Mouse (Mus musculus) ES-Bruce4 (cell line): Measurements from ENCODE around the gene Mcur1. TPM values are rescaled to one million over a fixed set of nuclear protein-coding genes. Genes with fewer than 3 reads are reported as not detected.
A peak's percentile ranks its signal among the peaks of the same experiment; 100 is the strongest.

Source experiments
- H3K27ac ChIP-seq: 2 replicates; pipeline ENCODE4 v1.5.1; 2012; ENCODE audit warnings: low read length, inconsistent platforms; ENCODE audit not compliant: insufficient read depth
- H3K27me3 ChIP-seq: 2 replicates; pipeline ENCODE4 v1.6.1; 2012; ENCODE audit warnings: mild to moderate bottlenecking, low read length, inconsistent platforms; ENCODE audit not compliant: control insufficient read depth, poor library complexity, insufficient read depth, severe bottlenecking
- H3K36me3 ChIP-seq: 2 replicates; pipeline ENCODE4 v1.6.1; 2012; ENCODE audit warnings: inconsistent platforms, mild to moderate bottlenecking, low read length, moderate library complexity; ENCODE audit not compliant: control insufficient read depth, poor library complexity, insufficient read depth, severe bottlenecking
- H3K4me1 ChIP-seq: one replicate; pipeline ENCODE4 v1.8.1; 2011; ENCODE audit warnings: low read length; ENCODE audit not compliant: control insufficient read depth, insufficient read depth
- H3K4me3 ChIP-seq: 2 replicates; pipeline ENCODE4 v1.5.1; 2011; ENCODE audit warnings: low read depth, mild to moderate bottlenecking, low read length
- H3K9ac ChIP-seq: 2 replicates; pipeline ENCODE4 v1.6.1; 2012; ENCODE audit warnings: low read depth, mild to moderate bottlenecking, inconsistent platforms; ENCODE audit not compliant: poor library complexity, severe bottlenecking
- H3K9me3 ChIP-seq: replicated peaks from 2 replicates; pipeline ENCODE4 v1.6.1; 2012; ENCODE audit warnings: mild to moderate bottlenecking, low read length, inconsistent platforms; ENCODE audit not compliant: control insufficient read depth, poor library complexity, insufficient read depth, severe bottlenecking
- CTCF ChIP-seq: IDR thresholded peaks from one replicate; pipeline ENCODE4 v1.8.1; 2011; ENCODE audit warnings: low read depth, low read length
- EP300 ChIP-seq: IDR thresholded peaks from 2 replicates; pipeline ENCODE4 v1.6.1; 2011; ENCODE audit warnings: low read depth, low read length; ENCODE audit not compliant: insufficient read depth
- POLR2A ChIP-seq: IDR thresholded peaks from one replicate; pipeline ENCODE4 v1.8.1; 2011; ENCODE audit warnings: low read length; ENCODE audit not compliant: insufficient read depth
- polyA plus RNA-seq: library from polyadenylated mRNA; stranded (reverse); fragments of >200 nt; gene quantifications from 2 replicates; pipeline ENCODE4 v1.2.4, GENCODE M21; 2011; ENCODE audit warnings: low read depth; ENCODE audit not compliant: missing spikeins, insufficient read depth, insufficient read length

Gene Mcur1
- polyA plus RNA-seq, 1 experiment: 6.1 TPM

GRCm38 (mm10) chr13:43540205-43540815 lies 19.7 kb downstream of the Mcur1 start:
- peaks cover 5% of the 10 kb centered on the region for H3K4me1 ChIP-seq
- H3K9me3 ChIP-seq: no peaks in the 10 kb centered on the region
- no peaks in the 10 kb centered on the region for H3K27me3 ChIP-seq
- H3K9ac ChIP-seq: no peak overlapping the region
- no peak overlapping the region for H3K27ac ChIP-seq
- no peak for TF ChIP-seq CTCF
- no peak for TF ChIP-seq EP300
- TF ChIP-seq POLR2A: no peak
- no peaks in the 10 kb centered on the region for H3K36me3 ChIP-seq
- H3K4me3 ChIP-seq: no peak overlapping the region

GRCm38 (mm10) chr13:43539409-43539808 lies 20.6 kb downstream of the Mcur1 start:
- Histone ChIP-seq H3K9me3 (no peaks in the 10 kb centered on the region), H3K4me3 (no peak overlapping the region), H3K36me3 (no peaks in the 10 kb centered on the region), H3K27me3 (no peaks in the 10 kb centered on the region), H3K9ac (no peak overlapping the region), H3K27ac (no peak overlapping the region), H3K4me1 (peaks cover 5% of the 10 kb centered on the region)
- no peak for TF ChIP-seq CTCF
- TF ChIP-seq POLR2A: no peak
- no peak for TF ChIP-seq EP300

GRCm38 (mm10) chr13:43537854-43538253 lies 22.1 kb downstream of the Mcur1 start:
- Histone ChIP-seq H3K9me3 (no peaks in the 10 kb centered on the region), H3K27me3 (no peaks in the 10 kb centered on the region), H3K4me1 (peaks cover 5% of the 10 kb centered on the region), H3K4me3 (no peak overlapping the region), H3K9ac (no peak overlapping the region), H3K36me3 (no peaks in the 10 kb centered on the region), H3K27ac (no peak overlapping the region)
- TF ChIP-seq EP300: peak; percentile 84
- no peak for TF ChIP-seq POLR2A

GRCm38 (mm10) chr13:43534015-43534414 lies 26.0 kb downstream of the Mcur1 start:
- H3K36me3 ChIP-seq: no peaks in the 10 kb centered on the region
- TF ChIP-seq POLR2A: no peak
- TF ChIP-seq CTCF: no peak
- TF ChIP-seq EP300: no peak
- H3K4me1 ChIP-seq: peaks cover 5% of the 10 kb centered on the region
- no peak overlapping the region for H3K4me3 ChIP-seq
- H3K9me3 ChIP-seq: no peaks in the 10 kb centered on the region
- H3K27me3 ChIP-seq: no peaks in the 10 kb centered on the region
- no peak overlapping the region for H3K27ac ChIP-seq
- no peak overlapping the region for H3K9ac ChIP-seq

GRCm38 (mm10) chr13:43530832-43531693 lies 28.9 kb downstream of the Mcur1 start:
- Histone ChIP-seq H3K27me3 (no peaks in the 10 kb centered on the region), H3K4me3 (no peak overlapping the region), H3K36me3 (no peaks in the 10 kb centered on the region), H3K4me1 (peaks cover 5% of the 10 kb centered on the region), H3K9me3 (no peaks in the 10 kb centered on the region), H3K9ac (no peak overlapping the region), H3K27ac (no peak overlapping the region)
- TF ChIP-seq EP300 (no peak), POLR2A (no peak), CTCF (no peak)

- no peak overlapping the region for H3K9ac ChIP-seq
- H3K9me3 ChIP-seq: no peaks in the 10 kb centered on the region
- no peaks in the 10 kb centered on the region for H3K36me3 ChIP-seq
- H3K27me3 ChIP-seq: no peaks in the 10 kb centered on the region
- H3K27ac ChIP-seq: no peak overlapping the region
- no peak for TF ChIP-seq CTCF
- TF ChIP-seq POLR2A: no peak
- no peak for TF ChIP-seq EP300
- H3K4me3 ChIP-seq: no peak overlapping the region
- H3K4me1 ChIP-seq: peaks cover 5% of the 10 kb centered on the region
Measured at GRCm38 (mm10) chr13:43530129-43530831, 29.7 kb downstream of the Mcur1 start.
